Mouse (Mus musculus): Measurements from ENCODE around the gene Sumo2.
"Not testable (repeated sequence)": the region's sequence is repeated elsewhere in the genome, so short reads cannot be mapped to it uniquely, and the experiment has no call there.

The Sumo2 gene

DNA sequence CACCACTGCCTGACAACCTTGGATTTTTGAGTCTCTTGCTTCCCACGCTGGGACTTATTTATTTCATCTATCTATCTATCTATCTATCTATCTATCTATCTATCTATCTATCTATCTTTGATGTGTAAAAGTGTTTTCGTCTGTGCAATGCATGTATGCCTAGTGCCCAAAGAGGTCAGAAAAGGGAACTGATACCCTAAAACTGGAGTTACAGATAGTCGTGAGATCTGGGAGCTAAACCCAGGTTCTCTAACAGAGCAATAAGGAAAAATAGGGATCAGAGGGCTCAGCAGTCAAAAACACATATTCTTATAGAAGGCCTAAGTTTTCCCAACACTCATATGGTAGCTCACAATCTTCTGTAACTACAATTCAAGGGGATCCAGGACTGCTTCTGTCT is 16.5 kb downstream of the Sumo2 start:
- DNase-seq (ENCODE audit: low spot score), result no peak

DNA sequence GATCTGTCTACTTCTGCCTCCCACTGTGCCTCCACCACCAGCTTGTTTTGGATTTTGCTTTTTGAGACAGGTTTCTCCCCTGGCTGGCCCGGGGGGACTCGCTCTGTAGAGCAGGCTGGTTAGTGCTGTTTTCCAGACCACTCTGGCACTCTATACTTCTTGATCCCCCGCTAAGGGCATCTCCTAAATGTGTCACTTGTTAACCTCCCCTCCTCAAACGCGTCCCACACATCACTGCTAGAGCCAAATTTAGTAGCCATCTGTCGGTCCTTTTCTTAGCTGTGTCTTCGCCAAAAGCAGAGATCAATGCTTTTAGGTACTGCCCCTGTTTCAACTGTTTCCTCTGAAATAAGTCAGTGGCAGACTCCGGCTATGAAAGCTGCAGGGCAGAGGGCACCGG is 17.4 kb downstream of the Sumo2 start:
- no peak for DNase-seq (ENCODE audit: low spot score)

DNA sequence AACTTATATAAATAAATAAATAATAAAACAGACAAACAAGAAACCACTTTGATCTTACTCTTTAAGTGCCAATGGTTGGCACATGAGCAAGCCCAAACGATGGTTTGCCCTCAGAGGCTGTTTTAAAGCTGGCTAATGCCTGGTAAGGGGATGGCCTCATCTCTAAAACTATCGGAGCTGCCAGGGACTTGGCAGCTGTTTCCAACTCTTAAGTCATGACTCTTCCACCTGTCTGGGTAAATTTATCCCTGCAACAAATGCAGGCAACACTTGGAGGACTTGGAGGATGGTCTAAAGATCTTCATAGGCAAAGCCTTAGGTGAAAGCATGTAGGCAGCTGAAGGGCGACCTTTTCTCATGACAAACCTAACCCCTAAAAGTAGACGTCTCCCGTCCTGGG is 19.1 kb downstream of the Sumo2 start:
- DNase-seq (ENCODE audit: low spot score), result no peak

DNA sequence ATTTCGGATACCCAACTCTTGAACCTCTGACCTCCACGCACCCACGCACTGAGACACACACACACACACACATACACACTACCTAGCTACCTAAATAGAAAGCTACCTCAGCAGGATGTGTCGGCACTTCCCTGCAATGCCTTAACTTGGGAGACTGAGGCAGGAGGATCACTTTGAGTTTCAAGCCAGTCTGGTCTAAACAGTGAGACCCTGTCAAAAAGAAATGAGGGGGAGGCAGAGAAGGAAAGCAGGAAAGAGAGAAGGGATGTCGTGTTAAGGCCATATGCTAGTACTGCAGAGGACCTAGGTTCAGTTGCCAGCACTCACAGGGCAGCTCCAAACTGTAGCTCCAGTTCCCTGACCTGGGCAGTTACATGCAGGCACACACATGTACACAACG is 21.1 kb downstream of the Sumo2 start:
- no peak for DNase-seq (ENCODE audit: low spot score)

DNA sequence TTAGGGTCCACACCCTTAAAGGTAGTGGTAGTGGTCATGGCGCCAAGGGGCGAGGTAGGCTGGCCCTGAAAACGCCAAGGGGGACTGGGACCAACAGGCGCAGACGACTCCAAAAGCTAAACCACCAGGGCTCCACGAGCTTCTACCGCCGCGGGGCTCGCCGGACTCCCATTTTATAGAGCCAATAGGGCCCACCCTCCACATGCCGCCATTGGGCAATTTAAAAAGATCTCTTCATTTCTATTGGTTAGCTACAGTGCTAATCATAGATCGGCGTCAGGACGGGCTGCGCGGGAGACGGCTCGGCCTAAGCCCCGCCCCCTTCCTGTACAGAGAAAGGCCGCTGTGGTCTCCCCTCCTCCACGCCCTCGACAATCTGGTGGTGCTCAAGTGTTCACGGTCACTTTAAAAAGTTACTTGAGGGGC is 21.8 kb downstream of the Sumo2 start, which contains the start of gene Jpt1:
TSS of gene Jpt1 (minus strand) at position 150 of the 426 bp plus-strand sequence.
- DNase-seq (ENCODE audit: low spot score), result peak; percentile 58

DNA sequence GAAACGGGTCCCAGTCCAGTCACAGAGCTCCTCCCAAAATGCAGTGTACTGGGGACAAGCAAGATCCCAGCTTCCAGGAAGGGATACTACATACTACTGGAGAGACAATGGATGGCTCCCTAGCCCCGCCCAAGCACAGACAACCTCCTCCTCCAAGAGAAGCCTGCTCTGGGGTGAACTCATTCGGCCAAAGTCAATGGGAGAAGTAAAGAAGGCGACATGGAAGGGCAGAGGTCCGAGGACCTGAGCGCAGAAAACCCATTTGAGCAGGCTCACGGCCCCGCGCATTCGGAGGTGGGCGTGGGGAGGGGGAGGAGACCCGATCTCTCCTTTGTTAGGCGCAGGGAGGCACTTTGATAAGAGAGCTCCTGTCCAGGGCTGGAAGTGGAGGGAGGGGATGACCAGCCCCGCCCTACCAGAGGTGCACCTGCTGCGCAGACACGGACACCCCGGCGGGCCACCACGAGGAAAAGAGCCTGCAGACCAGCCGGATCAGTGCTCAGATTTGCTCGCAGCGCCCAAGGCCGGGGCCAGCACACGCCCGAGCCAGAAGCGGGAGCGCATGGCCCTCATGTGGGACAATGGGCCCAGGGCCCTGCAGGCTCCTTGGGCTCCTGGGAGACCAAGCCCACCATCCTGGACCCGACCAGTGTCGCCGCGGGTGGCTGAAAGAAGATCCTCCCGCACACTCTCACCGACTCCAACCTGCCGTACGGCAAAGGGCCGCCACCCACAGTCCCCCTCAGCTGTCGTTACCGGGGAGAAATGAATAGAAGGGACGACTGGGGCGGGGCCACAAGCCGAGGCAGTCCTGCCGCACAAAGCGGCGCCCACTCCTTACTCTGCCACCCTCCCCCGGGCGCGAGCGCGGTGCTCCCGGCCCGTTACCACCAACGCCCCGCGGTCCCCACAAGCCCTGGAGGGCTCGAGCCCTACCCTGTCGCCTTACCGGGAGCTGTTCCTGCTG is 22.5 kb downstream of the Sumo2 start:
- DNase-seq (ENCODE audit: low spot score), result no peak

DNA sequence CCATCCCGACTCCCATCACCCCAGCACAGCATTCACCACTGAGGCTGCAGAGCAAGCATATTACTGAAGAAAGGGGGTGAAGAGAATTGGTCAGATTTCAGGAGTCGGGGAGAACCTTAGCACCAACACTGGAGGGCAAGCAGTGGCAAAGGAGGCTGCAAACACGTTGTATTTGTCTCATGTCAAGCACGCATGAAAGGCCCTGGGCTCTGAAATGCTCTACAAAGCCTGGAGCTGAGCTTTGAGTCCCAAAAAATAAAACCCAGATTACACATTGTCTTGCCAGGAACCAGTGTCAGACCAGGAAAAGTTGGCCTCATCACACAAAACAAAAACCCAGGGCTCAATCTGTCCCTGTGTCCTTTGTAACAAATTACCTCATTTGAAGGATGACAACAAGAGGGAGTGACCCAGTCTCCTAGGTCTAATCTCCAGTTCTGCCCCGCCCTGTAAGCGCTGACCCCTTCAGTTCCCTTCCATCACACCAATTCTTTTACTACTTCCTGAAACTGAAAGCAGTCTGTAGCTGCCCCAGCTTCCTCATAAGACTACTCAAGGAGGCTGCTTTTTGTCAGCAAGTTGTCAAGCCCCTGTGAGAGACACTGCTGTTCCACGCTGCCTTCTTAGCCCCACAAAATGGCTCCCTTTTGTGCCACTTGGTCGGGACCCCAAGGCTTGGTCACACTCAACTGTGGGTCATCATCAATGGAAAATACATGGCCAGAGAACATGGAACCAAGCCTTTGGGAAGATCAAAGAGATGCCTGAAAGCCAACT is 23.5 kb downstream of the Sumo2 start:
- no peak for DNase-seq (ENCODE audit: low spot score)

DNA sequence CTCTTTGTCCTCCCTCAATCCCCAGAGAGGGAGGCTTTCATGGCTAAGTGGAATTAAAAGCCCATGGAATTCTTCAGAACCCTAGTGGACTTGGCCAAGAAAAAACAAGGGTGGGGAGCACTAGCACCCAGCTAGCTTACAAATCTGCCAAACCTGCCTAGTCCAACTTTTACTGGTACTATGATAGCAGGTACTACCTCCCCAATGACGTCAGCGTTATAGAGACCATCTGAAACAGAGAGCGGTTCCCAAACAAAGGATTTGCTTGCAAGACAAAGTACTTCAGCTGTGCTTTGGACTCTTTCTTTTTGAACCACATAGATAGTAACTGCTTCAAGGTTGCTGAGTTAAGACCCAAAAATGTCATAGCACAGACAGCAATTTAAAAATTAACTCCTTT is 24.1 kb downstream of the Sumo2 start:
- no peak for DNase-seq (ENCODE audit: low spot score)

DNA sequence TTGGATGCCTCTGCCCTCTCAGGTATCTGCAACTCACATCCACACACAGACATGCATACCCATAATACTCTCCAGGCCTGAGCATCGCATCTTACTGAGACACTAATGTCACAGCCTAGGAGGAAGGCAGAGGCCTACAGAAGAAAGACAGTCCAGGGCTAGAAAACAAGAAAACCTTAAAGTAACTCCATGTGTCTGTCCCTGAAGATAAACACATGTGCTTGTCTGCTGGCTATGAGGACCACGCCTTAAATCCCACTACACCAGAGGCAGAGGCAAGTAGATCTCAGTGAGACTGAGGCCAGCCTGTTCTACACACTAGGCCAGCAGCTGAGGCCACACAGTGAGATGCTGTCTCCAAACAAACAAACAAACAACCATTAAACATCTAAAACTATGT is 25.0 kb downstream of the Sumo2 start:
- no peak for DNase-seq (ENCODE audit: low spot score)

DNA sequence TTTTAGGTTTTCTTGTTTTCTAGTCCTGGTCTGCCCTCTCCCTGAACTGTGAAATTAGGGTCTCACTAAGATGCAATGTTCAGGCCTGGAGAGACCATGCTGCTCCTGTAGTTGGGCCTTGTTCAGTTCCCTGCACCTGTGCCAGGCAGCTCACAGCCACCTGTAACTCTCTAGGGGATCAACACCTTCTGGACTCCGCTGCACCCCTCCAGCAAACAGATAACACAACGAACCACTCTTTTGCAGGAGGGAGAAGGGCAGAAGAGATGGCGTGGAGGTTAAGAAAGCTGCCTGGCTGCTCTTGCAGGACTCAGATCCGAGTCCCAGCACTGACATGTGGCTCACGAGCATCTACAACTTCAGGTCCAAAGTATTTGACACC is 25.6 kb downstream of the Sumo2 start:
- DNase-seq (ENCODE audit: low spot score), result no peak

DNA sequence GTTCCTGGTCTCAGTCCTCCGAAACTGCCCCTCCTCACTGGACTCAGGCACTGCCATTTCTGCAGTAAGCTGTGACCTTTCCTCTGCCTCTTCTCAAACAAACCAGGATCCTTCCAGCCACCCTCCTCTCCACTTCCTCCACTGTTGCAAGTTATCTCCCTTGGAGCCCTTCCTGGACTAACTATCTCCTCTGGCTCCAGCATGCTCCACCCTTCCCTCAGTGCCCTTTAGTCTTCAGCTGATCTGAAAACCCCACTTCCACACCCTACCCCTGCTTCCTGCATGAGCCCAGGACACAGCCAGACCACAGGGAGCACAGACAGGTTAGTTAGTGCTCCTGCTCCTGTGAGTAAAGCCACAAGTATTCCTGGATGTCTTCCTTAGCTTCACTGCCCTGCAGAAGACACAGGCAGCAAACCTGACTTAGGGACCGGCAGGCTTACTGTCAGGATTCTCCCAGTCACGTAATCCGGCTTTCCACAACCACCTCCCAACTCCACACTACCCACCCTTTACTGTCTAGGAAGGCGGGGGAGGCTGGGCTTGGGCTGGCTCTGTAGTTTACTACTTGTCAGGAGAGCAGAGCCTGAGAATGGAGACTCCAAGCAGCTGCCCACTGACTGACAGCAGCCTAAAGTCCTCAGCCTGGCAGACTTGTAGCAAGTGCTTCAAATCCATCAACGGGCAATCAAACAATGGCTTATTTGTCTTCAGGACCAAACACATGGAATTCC is 26.1 kb downstream of the Sumo2 start:
- DNase-seq (ENCODE audit: low spot score), result no peak

DNA sequence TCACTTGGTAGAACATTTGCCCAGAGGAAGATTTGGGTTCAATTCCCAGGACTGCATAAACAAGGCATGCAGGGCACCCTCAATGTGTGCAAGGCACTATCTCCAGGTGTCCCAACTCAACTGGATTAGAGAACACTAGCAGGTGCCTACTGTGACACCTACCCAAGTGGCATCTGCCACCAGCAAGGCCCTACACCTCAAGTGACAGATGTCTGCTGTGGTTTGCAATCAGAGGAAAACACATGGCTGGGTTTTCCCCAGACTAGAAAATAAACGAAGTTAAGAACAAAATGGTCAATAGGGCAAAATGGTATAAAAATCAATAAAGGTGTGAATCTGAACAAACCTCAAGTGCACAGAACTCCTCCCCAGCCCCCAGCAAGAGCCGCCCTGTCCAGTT is 28.0 kb downstream of the Sumo2 start:
- DNase-seq (ENCODE audit: low spot score), result no peak

DNA sequence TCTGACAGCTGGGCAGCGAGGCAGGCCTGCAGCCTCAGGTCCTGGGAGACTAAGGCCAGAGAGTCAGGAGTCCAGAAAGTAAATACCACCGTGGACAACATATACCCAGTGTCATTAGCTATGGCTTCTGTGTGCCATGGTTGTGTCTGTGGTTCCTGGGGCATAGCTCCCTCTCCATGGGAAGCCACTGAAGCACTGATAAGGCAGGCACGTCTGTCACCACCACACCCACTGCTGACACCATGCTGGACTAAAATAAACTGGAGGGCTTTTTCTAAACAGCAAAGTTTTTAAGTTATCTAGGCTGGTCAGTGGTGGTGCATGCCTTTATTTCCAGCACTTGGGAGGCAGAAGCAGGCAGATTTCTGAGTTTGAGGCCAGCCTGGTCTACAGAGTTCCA is 29.5 kb downstream of the Sumo2 start:
- DNase-seq (ENCODE audit: low spot score), result no peak

DNA sequence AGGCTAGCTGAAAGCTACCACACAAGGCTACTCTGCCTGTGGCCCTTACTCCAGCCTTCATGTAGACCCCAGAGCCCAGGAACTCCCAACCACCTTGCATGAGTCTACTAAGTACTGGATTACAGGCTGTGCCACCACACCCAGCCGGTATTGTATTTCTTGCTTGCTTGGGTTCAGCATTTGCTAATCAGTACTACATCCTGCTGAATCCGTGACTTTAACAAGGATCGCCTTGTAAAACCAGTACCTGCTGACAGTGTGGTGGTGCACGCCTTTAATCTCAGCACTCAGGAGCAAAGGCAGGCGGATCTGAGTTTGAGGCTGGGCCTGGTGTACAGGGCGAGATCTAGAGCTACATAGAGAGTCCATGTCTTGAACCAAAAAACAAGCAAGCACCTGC is 33.4 kb downstream of the Sumo2 start:
- no peak for DNase-seq (ENCODE audit: low spot score)

DNA sequence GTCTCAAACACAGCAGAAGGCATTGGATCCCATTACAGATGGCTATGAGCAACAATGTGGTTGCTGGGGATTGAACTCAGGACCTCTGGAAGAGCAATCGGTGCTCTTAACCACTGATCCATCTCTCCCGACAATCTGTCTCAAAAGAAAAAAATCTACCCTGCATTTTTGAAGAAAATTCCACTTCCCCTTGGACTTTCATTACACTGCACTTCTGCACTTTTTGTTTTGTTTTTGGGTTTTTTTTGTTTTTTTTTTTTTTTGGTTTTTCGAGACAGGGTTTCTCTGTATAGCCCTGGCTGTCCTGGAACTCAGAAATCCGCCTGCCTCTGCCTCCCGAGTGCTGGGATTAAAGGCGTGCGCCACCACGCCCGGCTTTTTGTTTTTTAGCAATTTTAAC is 39.5 kb downstream of the Sumo2 start:
- DNase-seq (ENCODE audit: low spot score), result not testable (repeated sequence)

DNA sequence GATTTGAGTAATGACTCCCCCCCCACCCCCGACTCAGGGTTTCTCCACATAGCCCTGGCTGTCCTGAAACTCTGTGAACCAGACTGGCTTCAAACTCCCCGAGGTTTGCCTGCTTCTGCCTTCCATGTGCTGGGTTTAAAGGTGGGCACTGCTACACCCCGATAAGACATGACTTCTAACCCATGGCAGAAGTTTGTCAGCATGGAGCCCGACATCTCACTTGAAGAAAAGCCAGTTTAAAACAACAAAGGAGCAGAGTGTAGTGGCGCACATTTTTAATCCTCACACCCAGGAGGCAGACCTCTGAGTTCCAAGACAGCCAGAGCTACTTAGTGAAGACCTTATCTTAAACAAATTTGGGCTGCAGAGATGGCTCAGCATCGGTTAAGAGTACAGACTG is 43.7 kb downstream of the Sumo2 start:
- DNase-seq (ENCODE audit: low spot score), result no peak

DNA sequence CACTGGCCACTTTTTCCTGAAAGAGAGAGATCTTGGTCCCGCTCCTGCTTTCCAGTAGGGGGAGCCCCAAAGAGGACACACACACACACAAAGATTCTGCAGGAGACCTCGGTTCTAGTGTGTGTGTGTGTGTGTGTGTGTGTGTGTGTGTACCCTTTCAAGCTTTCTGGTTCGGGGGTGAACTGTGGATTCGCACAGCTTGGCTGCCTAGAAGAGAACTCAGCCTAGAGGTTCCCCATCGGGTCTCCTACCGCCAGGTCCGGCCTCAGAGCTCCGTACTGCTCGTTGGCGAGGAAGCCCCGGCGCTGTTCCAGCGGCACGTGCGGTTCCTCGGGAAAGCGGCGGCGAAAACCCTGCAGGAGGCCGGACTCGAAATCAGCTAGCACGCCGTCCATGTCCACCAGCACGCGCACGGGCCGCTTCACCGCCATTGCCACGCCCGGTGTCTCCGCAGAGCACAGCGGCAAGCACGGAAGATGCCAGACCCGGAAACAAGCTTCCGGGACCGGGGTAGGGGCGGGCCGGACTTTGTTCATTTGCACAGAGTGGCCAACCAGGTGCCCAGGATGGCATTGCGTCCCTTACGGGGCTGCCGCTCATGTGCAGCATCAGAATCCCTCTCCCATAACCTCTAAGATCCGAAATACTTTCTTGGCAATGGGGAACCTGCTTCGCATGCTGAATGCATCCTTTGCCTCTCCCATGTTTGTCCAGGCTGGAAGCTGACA is 44.6 kb downstream of the Sumo2 start, which contains the start of gene Nt5c:
TSS of gene Nt5c (minus strand) at position 507 of the 728 bp plus-strand sequence.
- peak; percentile 44 for DNase-seq (ENCODE audit: low spot score)

DNA sequence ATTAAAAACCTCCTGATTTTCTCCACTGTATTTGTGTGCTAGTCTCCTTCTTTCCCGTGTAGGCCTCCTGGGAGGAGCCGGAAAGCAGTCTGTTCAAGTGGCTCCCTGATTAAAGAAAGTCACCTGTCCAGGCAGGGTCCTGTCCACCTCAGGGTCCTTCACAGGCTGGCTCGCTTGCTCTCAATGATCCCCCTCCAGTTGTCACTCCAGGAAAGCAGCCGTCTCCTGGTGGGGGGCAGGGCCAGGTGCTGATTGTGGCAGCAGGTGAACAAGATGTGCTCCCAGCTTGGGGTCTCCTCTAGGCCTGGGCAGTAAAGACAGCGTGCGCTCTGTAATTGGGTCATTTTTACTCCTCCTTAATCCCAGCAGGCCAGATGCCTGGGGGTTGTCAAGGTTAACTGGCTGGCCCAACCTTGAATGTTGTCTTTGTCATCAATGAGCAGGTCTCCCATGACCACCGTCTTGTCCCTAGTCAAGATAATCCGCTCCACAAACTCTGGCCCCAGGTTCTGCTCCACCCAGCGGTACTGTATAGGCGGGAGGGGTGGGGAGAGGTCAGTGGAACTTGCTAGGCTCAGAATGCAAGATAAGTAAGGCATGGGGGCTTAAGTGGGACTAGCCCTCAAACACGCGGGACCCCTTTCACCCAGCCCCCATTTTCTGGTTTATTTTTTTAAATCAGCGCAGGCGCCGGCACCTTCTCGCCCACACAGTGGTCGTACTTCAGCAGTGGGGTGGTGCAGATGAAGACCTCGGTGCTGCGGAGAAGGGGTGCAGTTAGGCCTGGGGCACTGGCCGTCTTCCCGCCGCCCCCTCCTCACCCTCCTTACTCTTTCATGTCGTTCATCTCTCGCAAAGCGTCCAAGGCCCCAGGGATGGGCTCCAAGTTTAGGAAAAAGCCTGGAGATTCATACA is 45.4 kb downstream of the Sumo2 start:
- DNase-seq (ENCODE audit: low spot score), result no peak

DNA sequence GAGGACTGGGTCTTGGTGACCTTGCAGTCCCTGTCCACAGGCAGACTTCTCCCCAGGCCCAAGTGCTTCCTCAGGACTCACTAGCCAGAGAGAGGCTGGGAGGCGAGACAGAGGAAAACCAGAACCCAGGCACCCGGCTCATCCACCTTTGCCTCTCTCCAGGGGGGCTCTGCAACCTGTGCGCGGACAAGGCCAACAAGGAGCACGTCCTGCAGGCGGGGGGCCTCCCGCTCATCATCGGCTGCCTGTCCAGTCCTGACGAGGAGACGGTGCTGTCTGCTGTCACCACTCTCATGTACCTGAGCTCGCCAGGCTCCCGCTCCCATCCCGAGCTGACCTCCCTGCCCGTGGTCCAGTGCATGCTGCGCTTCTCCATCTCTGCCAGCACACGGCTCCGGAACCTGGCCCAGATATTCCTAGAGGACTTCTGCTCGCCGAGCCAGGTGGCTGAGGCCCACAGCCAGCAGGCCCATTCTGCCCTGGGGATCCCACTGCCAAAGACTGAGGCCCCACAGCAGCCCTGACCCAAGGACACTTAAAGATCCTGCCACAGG is 47.4 kb downstream of the Sumo2 start:
- no peak for DNase-seq (ENCODE audit: low spot score)

DNA sequence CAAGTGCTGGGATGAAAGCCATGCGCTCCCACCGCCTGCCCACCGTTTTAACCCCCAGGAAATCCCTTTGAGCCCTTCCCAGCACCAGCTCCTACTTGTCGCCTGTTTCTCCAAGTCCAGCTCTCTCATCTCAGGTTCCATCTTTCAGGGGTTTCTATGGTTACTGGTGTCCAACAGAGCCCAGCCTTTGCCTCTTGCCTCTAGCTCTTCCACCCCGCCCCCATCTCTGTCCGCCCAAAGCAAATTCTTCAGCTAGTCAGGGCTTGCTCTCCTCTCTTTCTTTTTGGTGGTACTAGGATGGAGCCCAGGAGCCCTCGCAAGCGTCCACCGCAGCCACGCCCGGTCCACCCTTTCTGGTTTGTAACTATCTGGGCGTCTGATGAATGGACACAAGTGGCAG is 50.9 kb downstream of the Sumo2 start:
- no peak for DNase-seq (ENCODE audit: low spot score)

All from urinary bladder, postnatal 10 days (tissue).